In the genomic region with DNA sequence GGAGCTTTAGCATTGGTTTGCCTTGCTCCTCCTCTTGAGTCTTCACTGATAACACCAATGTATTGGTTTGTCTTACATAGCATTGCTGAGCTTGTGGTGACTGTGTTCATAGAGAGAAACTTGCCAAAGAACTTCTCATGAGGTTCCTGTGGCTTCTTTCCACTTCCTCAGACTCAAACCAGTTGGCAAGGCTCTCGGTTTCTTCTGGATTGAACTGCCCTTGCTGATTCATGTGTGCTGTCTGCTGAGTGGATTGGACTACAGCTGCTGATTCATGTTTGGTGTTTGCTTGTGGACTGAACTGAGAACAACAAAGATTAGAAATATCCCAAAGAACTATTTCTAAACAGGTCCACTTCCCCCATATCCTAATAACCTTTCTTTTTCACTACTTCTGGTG, we compare ENCODE assay signal across 27 mouse cellular contexts. TPM values are rescaled to one million over a fixed set of nuclear protein-coding genes. Genes with fewer than 3 reads are reported as not detected.
DNase-seq lines count a peak whose midpoint lies in the region; ATAC-seq and TF ChIP-seq lines count a peak whose summit lies in the region.
"Had no signal": no experiment of that assay in that cellular context is flagged by ENCODE, and none has a peak within 500 bp of the region (broad histone marks: within the 10 kb centered on the region; RNA-seq: fewer than 3 reads in every experiment).

No protein-coding gene starts in this region.

- ATAC-seq in stomach, postnatal 0 days (ENCODE audit: low FRiP score, low TSS enrichment) = peak; percentile 49; the same call in 1 of the 2 replicates
- ATAC-seq in inflammation-experienced regulatory T-cells, adult 6 months = no peak
- ATAC-seq: activated CD4-positive, CD25-positive, alpha-beta regulatory T cell, adult 4 months; CD4-positive, CD25-positive, alpha-beta regulatory T cell, adult 4 months; forebrain, embryonic 14.5 days; forebrain, embryonic 16.5 days; Patski had no signal

- H3K9ac ChIP-seq in MEL (ENCODE audit: control insufficient read depth, low read depth, low read length, poor library complexity, severe bottlenecking) = no peak overlapping the region
- no peak overlapping the region for H3K9ac ChIP-seq in stomach, postnatal 0 days (ENCODE audit: low read length)
- H3K9ac ChIP-seq: embryonic facial prominence, embryonic 12.5 days; forebrain, embryonic 12.5 days had no signal

- H3K4me2 ChIP-seq in stomach, postnatal 0 days (replicated peaks; ENCODE audit: low read depth) = no peak overlapping the region
- H3K4me2 ChIP-seq: embryonic facial prominence, embryonic 12.5 days; forebrain, embryonic 12.5 days had no signal

- TF ChIP-seq EP300 in MEL (IDR thresholded peaks at IDR 0.05; ENCODE audit: low read depth in 1 of 2, low read length in 2 of 2) = no peak
- no peak for TF ChIP-seq EP300 in stomach, postnatal 0 days (optimal IDR thresholded peaks at IDR 0.05)

- no peaks in the 10 kb centered on the region for H3K36me3 ChIP-seq in MEL (ENCODE audit: control insufficient read depth in 1 of 2, insufficient read depth in 2 of 2, low read length in 2 of 2)
- H3K36me3 ChIP-seq in stomach, postnatal 0 days (ENCODE audit: control insufficient read depth, insufficient read depth, low read length) = no peaks in the 10 kb centered on the region
- H3K36me3 ChIP-seq: embryonic facial prominence, embryonic 10.5 days; embryonic facial prominence, embryonic 12.5 days; forebrain, embryonic 10.5 days; forebrain, embryonic 12.5 days; G1E had no signal

- WGBS in stomach, postnatal 0 days = 65% methylated on average over 1 of the region's 1 CpGs

- no peak overlapping the region for H3K4me3 ChIP-seq in MEL (ENCODE audit: control insufficient read depth in 1 of 2, insufficient read depth in 1 of 2, low read depth in 2 of 2, low read length in 2 of 2)
- H3K4me3 ChIP-seq in stomach, postnatal 0 days (ENCODE audit: low read depth, low read length) = no peak overlapping the region
- H3K4me3 ChIP-seq: embryonic facial prominence, embryonic 10.5 days; embryonic facial prominence, embryonic 12.5 days; forebrain, embryonic 10.5 days; forebrain, embryonic 12.5 days had no signal

- H3K9me3 ChIP-seq in MEL (replicated peaks; ENCODE audit: insufficient read depth, low read length) = no peaks in the 10 kb centered on the region
- H3K9me3 ChIP-seq in stomach, postnatal 0 days (ENCODE audit: control insufficient read depth, low read length) = no peaks in the 10 kb centered on the region
- H3K9me3 ChIP-seq: embryonic facial prominence, embryonic 10.5 days; embryonic facial prominence, embryonic 12.5 days; forebrain, embryonic 12.5 days had no signal

- no peaks in the 10 kb centered on the region for H3K27me3 ChIP-seq in MEL (ENCODE audit: control insufficient read depth in 1 of 2, insufficient read depth in 2 of 2, low read length in 2 of 2)
- no peaks in the 10 kb centered on the region for H3K27me3 ChIP-seq in stomach, postnatal 0 days (ENCODE audit: control insufficient read depth, insufficient read depth, low read length)
- H3K27me3 ChIP-seq: embryonic facial prominence, embryonic 12.5 days; Patski had no signal

- TF ChIP-seq CTCF in MEL (IDR thresholded peaks at IDR 0.05 in 2 of 3, conservative IDR thresholded peaks at IDR 0.05 in 1 of 3; ENCODE audit: control insufficient read depth in 1 of 3, insufficient read depth in 1 of 3, low read depth in 2 of 3, low read length in 3 of 3, poor library complexity in 1 of 3, severe bottlenecking in 1 of 3) = no peak
- no peak for TF ChIP-seq CTCF in stomach, postnatal 0 days (IDR thresholded peaks at IDR 0.05; ENCODE audit: low read depth)

- peak; percentile 84 for DNase-seq in 3T3-L1 (ENCODE audit: low read depth, low spot score)
- peak; percentile 67 for DNase-seq in MEL (ENCODE audit: low read depth, low spot score)
- DNase-seq in adipocyte (ENCODE audit: low spot score) = peak; percentile 70
- DNase-seq in stomach, postnatal 0 days (ENCODE audit: low spot score) = no peak
- no peak for DNase-seq in cerebellum, postnatal 4 days (ENCODE audit: low spot score in 2 of 2)
- no peak for DNase-seq in lung, adult 18-20 months
- DNase-seq in adrenal gland, adult 18-20 months (ENCODE audit: low spot score in 2 of 2) = no peak
- DNase-seq: adrenal gland, adult 8-10 months; adrenal gland, postnatal 14 days; adrenal gland, postnatal 36 days; B cell, adult 2 months; cerebellum, adult 11-12 months; cerebellum, adult 8-10 months; cerebellum, adult 9-11 months; cerebellum, postnatal 14 days; cerebellum, postnatal 36 days had no signal

- no peak overlapping the region for H3K27ac ChIP-seq in MEL (ENCODE audit: control insufficient read depth, low read depth, low read length)
- H3K27ac ChIP-seq in stomach, postnatal 0 days (replicated peaks) = no peak overlapping the region
- H3K27ac ChIP-seq: embryonic facial prominence, embryonic 10.5 days; embryonic facial prominence, embryonic 12.5 days; forebrain, embryonic 10.5 days; forebrain, embryonic 12.5 days had no signal

- no peaks in the 10 kb centered on the region for H3K79me2 ChIP-seq in MEL (ENCODE audit: control insufficient read depth, insufficient read depth, low read length, poor library complexity)

- TF ChIP-seq POLR2A in MEL (IDR thresholded peaks at IDR 0.05; ENCODE audit: control insufficient read depth in 1 of 2, insufficient read depth in 1 of 2, low read depth in 1 of 2, low read length in 2 of 2, poor library complexity in 1 of 2) = no peak

- no peak for TF ChIP-seq RAD21 in MEL (IDR thresholded peaks at IDR 0.05; ENCODE audit: low read depth, low read length)

- H3K4me1 ChIP-seq in MEL (ENCODE audit: control insufficient read depth in 1 of 2, insufficient read depth in 2 of 2, low read length in 2 of 2) = 0 out of 4 replicates have a peak, but pooled peaks cover 0 to 3% of the 10 kb centered on the region in 2 experiments
- H3K4me1 ChIP-seq in stomach, postnatal 0 days (replicated peaks; ENCODE audit: control insufficient read depth, insufficient read depth) = no peaks in the 10 kb centered on the region
- H3K4me1 ChIP-seq: embryonic facial prominence, embryonic 10.5 days; embryonic facial prominence, embryonic 12.5 days; forebrain, embryonic 12.5 days had no signal

TF ChIP-seq in MEL, 35 proteins besides CTCF, POLR2A, EP300 and RAD21:
- no peak for TF ChIP-seq ZC3H11A (IDR thresholded peaks at IDR 0.05; ENCODE audit: low read depth, low read length)
- TF ChIP-seq MAX (IDR thresholded peaks at IDR 0.05; ENCODE audit: low read length) = no peak
- no peak for TF ChIP-seq POLR2AphosphoS5 (IDR thresholded peaks at IDR 0.05; ENCODE audit: borderline replicate concordance, low read depth, low read length)
- no peak for TF ChIP-seq E2F4 (IDR thresholded peaks at IDR 0.05; ENCODE audit: borderline replicate concordance, low read depth, low read length)
- TF ChIP-seq ETS1 (IDR thresholded peaks at IDR 0.05; ENCODE audit: low read depth, low read length) = no peak
- no peak for TF ChIP-seq ELF1 (IDR thresholded peaks at IDR 0.05; ENCODE audit: low read depth, low read length)
- TF ChIP-seq USF1 (IDR thresholded peaks at IDR 0.05; ENCODE audit: low read depth, low read length) = no peak
- TF ChIP-seq CHD2 (IDR thresholded peaks at IDR 0.05; ENCODE audit: low read length) = no peak
- TF ChIP-seq MAFK (IDR thresholded peaks at IDR 0.05; ENCODE audit: borderline replicate concordance, low read depth, low read length) = no peak
- TF ChIP-seq NRF1 (IDR thresholded peaks at IDR 0.05; ENCODE audit: insufficient read depth, low read depth, low read length, poor library complexity, severe bottlenecking) = no peak
- no peak for TF ChIP-seq JUND (IDR thresholded peaks at IDR 0.05; ENCODE audit: low read depth, low read length)
- TF ChIP-seq BHLHE40 (IDR thresholded peaks at IDR 0.05; ENCODE audit: borderline replicate concordance, low read depth, low read length) = no peak
- TF ChIP-seq MYB (IDR thresholded peaks at IDR 0.05; ENCODE audit: low read depth, low read length) = no peak
- TF ChIP-seq GATA1 (IDR thresholded peaks at IDR 0.05; ENCODE audit: low read depth, low read length) = no peak

RNA-seq across cellular contexts. Expression of a gene that starts 8.2 kb away (rescaled TPM):
- 220 and 234 TPM in 2 replicates for total RNA-seq in MEL (2012; rRNA removed)
- polyA plus RNA-seq in MEL (2012; ENCODE audit: insufficient read depth in 1 of 2, insufficient read length in 2 of 2, low read depth in 1 of 2, low replicate concordance in 2 of 2, missing spikeins in 1 of 2) = 100 to 1,000 TPM in 1 of 2 experiments, not detected in 1; 167 TPM
- 70.3 and 70.6 TPM in 2 replicates for polyA plus RNA-seq in stomach, postnatal 0 days (2015; fragmentation: Nextera tagmentation; extraction: Ambion mirVana)
- 10 to 100 TPM; 72.3 to 78.0 (median 76.2) TPM for polyA plus RNA-seq in inflammation-experienced regulatory T-cells, adult 6 months (2017; shearing (Covaris generic))
- total RNA-seq in adrenal gland, adult 18-20 months (2021) = 1,000 to 10,000 TPM; 1,875 to 2,782 TPM

RNA-seq across cellular contexts. Expression of a gene that starts 9.4 kb away (rescaled TPM):
- total RNA-seq in MEL (2012; rRNA removed) = 0.23 and 0.46 TPM in 2 replicates
- under 1 TPM in 1 of 2 experiments, not detected in 1; 0.92 TPM for polyA plus RNA-seq in MEL (2012; ENCODE audit: insufficient read depth in 1 of 2, insufficient read length in 2 of 2, low read depth in 1 of 2, low replicate concordance in 2 of 2, missing spikeins in 1 of 2)
- 0.17 and 0.33 TPM in 2 replicates for polyA plus RNA-seq in stomach, postnatal 0 days (2015; fragmentation: Nextera tagmentation; extraction: Ambion mirVana)
- polyA plus RNA-seq in inflammation-experienced regulatory T-cells, adult 6 months (2017; shearing (Covaris generic)) = under 1 TPM in 2 of 3 experiments, not detected in 1; 0.15 to 0.21 TPM
- total RNA-seq in adrenal gland, adult 18-20 months (2021) = 10 to 100 TPM in 1 of 2 experiments, 1 to 10 TPM in 1; 8.8 to 18.8 TPM

RNA-seq across cellular contexts. Expression of a gene that starts 38.7 kb away (rescaled TPM):
- 19.0 and 20.1 TPM in 2 replicates for total RNA-seq in MEL (2012; rRNA removed)
- polyA plus RNA-seq in MEL (2012; ENCODE audit: insufficient read depth in 1 of 2, insufficient read length in 2 of 2, low read depth in 1 of 2, low replicate concordance in 2 of 2, missing spikeins in 1 of 2) = 10 to 100 TPM in 1 of 2 experiments, not detected in 1; 20.8 TPM
- polyA plus RNA-seq in stomach, postnatal 0 days (2015; fragmentation: Nextera tagmentation; extraction: Ambion mirVana) = 23.5 and 25.7 TPM in 2 replicates
- 100 to 1,000 TPM; 159 to 192 (median 165) TPM for polyA plus RNA-seq in inflammation-experienced regulatory T-cells, adult 6 months (2017; shearing (Covaris generic))
- 10 to 100 TPM; 33.2 to 40.6 TPM for total RNA-seq in adrenal gland, adult 18-20 months (2021)

Comparison
In these comparisons a context has a peak if more than half of its experiments do, and no peak if none do; other contexts are left out.
1. DNase-seq: peak in 3T3-L1 (single experiment), MEL (single experiment) and adipocyte (single experiment); none in stomach, postnatal 0 days (single experiment), cerebellum, postnatal 4 days (0 of 2), lung, adult 18-20 months (0 of 2) and adrenal gland, adult 18-20 months (0 of 2).